Mouse (Mus musculus): Measurements from ENCODE around the gene Nop53. TPM values are rescaled to one million over a fixed set of nuclear protein-coding genes. Genes with fewer than 3 reads are reported as not detected.

Nop53 gene
- total RNA-seq, 2 experiments from 2014 or later: 129 to 137 TPM

Other genes with a start within 250 kb of the Nop53 start
- not detected for gene Obox5, start 195.9 kb downstream of the Nop53 start, total RNA-seq (2021)
- gene Obox6, start 106.4 kb downstream of the Nop53 start, total RNA-seq (2021): not detected
- not detected for gene Crx, start 66.1 kb downstream of the Nop53 start, total RNA-seq (2021)
- gene Crxos, start 63.5 kb downstream of the Nop53 start, total RNA-seq (2021): not detected
- gene Selenow, start 23.7 kb downstream of the Nop53 start, total RNA-seq (2021): 100 to 1,000 TPM; 149 to 162 TPM
- gene Ehd2, start 21.5 kb upstream of the Nop53 start, total RNA-seq (2021): 100 to 1,000 TPM; 172 to 182 TPM
- gene Bicra, start 101.8 kb upstream of the Nop53 start, total RNA-seq (2021): 1 to 10 TPM; 9.1 to 9.7 TPM
- not detected for gene Zfp541, start 115.7 kb upstream of the Nop53 start, total RNA-seq (2021)
- gene Napa, start 152.4 kb upstream of the Nop53 start, total RNA-seq (2021): 10 to 100 TPM; 86.1 to 99.9 TPM
- 10 to 100 TPM; 24.9 to 28.0 TPM for gene Kptn, start 173.8 kb upstream of the Nop53 start, total RNA-seq (2021)
- gene Slc8a2, start 183.8 kb upstream of the Nop53 start, total RNA-seq (2021): under 1 TPM; 0.63 to 0.84 TPM
- 1 to 10 TPM; 3.8 to 5.4 TPM for gene Meis3, start 229.0 kb upstream of the Nop53 start, total RNA-seq (2021)

All from heart, postnatal 14 days (tissue).